Mouse (Mus musculus) heart, adult 9 months (tissue): Measurements from ENCODE around the gene Ankle1.
"Not testable (repeated sequence)": the region's sequence is repeated elsewhere in the genome, so short reads cannot be mapped to it uniquely, and the experiment has no call there.

Experiments used
- DNase-seq, 2 experiments: peaks; one replicate each; pipeline ENCODE4 v3.0.0; 2022; ENCODE audit warnings: low spot score in 2 of 2

Gene Ankle1

DNA sequence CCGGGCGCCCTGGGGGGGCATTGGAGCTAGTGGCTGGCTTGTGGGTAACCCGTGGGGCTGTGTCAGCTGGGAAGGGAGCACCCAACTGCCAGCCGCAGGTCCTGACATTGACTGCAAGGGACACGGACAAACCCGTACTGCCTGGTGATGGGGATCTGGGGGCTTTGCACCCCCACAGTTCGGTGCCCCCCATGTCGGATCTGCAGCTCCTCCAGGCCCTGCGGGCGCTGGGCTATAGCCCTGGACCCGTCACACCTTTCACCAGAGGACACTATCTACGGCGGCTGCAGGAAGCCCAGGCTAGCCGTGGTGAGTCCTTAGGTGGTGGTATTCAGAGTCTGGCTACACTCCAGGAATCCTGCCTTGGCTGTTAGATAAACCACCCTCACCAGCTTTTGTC, 1.6 kb downstream of the Ankle1 start:
- DNase-seq: no peak

DNA sequence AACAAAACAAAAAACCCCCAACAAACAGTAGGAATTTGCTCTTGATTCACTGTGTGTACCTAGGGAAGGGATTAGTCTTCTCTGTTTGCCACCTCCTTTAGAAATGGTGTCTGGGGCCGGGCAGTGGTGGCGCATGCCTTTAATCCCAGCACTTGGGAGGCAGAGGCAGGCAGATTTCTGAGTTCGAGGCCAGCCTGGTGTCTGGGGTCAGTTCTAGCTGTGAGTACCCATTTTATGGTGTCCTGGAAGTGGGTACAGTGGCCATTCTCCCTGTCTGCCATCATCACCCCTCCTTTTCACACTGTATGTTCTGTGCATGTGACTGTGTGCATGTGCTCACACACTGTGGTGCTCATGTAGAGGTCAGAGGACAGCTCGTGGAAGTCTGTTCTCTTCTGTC, 2.4 kb downstream of the Ankle1 start:
- DNase-seq: no peak

DNA sequence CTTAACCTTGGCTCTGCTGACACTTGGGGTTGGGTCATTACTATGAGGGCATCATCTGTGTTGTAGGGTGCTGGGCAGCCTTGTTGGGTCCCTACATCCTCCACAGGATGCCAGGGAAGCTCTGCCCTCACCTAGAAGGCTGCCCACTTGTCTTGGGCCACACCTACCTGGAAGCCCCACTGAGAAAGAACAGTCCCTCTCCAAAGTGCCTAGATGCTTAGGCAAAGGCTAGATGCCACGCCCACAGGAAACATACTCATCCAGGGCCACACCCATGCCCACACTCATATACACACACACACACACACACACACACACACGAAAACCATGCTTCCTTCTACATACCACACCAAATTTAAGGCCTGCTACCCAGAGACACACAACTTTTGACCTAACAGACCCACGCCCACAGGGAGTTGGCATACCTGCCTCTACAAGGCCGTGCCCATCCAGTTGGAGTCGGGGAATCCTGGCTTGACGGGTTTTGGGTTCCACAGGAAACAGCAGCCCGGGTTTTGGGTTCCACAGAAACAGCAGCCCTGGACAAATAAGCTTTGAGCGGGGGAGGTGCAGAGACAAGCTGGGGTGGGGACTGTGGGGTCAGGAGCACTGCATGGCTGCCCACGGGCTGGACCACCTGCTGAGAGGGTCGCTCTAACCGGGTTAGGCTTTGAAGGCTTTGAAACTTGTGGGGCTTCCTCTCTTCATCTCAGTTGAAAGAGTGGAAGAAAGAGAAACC, 5.9 kb downstream of the Ankle1 start:
- no peak for DNase-seq

DNA sequence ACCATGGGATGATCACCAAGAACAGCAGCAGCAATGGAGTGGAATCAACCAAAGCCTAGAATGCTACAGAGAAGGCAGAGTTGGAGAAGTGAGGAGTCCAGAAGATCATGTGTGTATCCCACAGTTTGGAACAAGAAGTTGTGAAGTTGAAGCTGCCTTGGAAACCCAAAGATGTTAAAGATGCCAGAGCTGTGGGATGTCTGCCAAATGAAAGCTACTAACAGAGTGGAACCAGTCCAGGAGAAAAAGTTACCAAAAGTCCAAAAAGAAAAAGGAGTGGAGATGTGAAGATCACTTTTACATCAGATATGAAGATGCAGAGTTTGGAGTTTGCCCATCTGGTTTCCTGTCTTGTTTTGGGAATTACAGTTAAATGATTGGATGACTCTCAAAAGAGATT, 16.3 kb downstream of the Ankle1 start:
- no peak for DNase-seq

DNA sequence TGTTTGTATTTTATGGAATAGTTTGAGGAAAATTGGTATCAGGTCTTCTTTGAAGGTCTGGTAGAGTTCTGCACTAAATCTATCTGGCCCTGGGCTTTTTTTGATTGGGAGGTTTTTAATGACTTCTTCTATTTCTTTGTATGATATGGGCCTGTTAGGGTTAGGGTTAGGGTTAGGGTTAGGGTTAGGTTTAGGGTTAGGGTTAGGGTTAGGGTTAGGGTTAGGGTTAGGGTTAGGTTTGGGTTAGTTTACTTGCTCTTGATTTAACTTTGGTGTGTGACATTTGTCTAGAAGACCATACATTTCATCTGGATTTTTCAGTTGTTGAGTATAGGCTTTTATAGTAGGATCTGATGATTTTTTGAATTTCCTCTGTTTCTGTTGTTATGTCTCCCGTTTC, 27.1 kb downstream of the Ankle1 start:
- not testable (repeated sequence) for DNase-seq

DNA sequence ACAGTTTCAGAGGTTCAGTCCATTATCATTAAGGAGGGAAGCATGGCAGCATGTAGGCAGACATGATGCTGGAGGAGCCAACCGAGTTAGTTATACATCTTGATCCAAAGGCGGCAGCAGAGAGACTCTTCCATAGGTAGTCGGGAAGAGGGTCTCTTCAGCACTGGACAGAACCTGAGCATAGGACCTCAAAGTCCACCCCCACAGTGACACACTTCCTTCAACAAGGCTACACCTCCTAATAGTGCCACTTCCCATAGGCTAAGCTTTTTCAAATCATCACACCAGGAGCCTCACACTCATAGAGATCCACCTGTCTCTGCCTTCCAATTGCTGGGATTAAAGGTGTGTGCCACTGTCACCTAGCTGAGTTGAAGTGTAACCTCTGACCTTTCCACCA, 31.2 kb downstream of the Ankle1 start:
- DNase-seq: no peak

DNA sequence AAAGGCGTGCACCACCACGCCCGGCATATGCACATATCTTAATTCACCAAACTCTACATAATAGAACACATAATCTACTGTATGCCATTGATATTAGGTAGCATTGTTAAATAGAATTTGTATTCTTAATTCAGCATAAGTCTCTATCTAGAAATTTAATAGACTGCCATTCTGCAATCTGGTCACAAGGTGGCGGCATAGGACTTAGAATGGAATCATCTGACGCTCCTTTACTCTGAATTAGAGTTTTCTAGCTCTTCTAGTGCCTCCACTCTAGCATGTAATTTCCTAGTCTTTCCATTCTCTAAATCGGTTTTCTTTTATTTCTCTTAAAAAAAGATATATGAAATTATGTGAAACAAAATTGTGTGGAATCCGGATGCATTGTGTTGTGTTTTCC, 35.6 kb downstream of the Ankle1 start:
- peak in 1 of 2 experiments; percentile 17 for DNase-seq

DNA sequence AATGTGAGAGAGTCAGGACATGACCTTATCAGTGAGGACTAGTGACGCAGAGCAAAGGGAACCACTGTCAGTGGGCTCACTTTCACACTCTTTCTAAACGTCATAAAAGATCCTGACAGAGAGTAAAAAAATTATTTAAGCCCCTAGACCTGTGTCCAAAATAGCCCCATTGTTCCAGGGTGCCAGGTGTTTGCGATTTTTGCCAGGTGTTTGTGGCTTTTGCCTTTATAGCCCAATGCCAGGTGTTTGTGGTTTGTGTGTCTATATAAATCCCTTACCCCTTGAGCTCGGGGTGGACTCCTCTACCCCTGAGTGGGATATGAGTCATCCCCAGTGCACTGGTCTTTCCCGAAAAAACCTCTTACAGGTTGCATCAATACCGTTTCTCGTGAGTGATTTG, 39.3 kb downstream of the Ankle1 start:
- DNase-seq: no peak

DNA sequence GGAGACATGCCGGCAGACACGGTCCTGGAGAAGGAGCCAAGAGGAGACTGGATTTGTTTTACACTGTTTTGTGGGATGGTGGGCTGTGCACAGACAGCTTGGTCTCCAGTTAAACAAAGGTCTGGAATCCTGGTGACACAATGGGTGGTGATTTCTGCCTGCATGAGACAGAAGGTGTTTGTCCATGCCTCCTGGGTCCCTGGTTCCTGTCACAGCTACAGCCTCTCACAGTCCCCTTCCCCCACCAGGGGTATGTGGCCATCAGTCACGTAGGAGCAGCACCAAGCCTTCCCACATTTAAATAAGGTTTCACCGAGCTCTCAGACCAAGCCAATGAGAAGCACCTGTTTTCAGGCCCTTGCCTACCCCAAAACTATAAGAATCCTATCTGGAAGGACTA, 45.5 kb downstream of the Ankle1 start:
- no peak for DNase-seq

DNA sequence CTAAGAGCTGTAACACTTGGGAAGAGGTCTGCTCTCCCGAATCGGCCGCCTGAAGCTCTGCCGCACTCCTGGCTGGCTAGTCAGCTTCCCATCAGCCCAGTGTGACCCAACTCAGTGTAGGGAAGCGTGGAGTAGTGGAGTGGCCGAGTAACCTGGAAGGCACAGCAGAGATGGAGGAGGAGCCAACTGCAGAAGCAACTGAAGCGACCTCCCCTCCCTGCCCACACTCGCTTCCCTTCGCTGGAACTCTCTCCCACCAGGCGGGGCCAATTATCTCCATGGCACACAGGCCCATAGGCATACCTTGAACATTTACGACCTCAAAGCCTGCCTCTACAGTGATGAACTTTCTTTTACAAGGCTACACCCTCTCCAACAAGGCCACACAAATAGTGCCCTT, 46.0 kb downstream of the Ankle1 start:
- DNase-seq: no peak

DNA sequence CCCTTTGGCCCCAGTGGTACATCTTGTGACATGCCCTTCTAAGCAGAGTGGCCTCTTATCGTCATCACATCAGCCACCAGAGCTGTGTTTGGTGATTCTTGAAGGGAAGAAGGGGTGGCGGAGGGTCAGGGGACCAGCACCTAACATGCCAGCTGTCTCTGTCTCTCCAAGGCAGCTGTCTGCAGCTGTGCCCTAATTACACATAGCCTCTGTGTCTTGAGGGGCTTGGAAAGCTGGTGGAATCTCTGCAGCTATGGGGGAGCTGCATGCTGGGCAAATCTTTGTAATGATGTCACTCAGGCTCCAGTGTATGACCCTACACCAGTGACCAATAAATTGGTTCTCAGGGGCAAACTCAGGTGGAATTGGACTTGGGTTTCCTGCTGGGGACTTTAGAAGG, 46.9 kb downstream of the Ankle1 start:
- no peak for DNase-seq

DNA sequence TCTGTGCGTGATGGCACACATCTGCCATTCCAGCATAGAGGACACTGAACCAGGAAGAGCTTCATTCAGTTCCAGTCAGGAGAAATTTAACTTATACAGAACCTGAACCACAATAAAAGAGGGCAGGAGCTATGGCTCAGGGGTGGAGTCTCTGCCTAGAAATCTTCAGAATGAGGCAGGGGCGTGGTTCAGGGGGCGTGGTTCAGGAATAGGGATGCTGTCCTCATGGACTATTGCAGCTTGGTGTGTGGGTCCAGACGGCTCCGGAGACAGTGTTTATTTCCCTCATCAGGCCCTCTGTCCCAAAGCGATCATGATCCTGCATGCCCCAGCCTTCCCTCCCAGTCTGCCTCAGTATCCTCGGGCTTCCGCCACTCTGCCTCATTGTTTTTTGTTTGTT, 48.9 kb downstream of the Ankle1 start:
- DNase-seq: no peak

DNA sequence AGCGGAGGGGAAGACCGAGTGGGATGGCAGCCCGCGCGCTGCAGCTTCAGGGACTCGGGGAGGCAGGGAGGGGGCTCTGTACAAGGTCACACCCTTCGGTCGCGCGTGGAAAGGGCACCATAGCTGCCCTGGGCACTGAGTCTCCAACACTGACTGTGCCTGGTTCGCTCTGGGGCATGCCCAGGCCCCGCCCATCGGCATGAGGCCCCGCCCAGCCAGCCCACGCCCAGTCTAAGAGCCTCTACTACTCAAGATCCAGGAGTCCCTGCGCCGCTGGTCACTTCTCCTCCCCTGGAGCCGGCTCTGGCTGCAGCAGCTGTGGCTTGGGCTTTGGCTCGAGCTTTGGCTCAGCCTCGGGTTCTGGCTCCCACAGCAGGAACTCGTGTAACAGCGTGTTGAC, 51.1 kb downstream of the Ankle1 start:
- no peak for DNase-seq

DNA sequence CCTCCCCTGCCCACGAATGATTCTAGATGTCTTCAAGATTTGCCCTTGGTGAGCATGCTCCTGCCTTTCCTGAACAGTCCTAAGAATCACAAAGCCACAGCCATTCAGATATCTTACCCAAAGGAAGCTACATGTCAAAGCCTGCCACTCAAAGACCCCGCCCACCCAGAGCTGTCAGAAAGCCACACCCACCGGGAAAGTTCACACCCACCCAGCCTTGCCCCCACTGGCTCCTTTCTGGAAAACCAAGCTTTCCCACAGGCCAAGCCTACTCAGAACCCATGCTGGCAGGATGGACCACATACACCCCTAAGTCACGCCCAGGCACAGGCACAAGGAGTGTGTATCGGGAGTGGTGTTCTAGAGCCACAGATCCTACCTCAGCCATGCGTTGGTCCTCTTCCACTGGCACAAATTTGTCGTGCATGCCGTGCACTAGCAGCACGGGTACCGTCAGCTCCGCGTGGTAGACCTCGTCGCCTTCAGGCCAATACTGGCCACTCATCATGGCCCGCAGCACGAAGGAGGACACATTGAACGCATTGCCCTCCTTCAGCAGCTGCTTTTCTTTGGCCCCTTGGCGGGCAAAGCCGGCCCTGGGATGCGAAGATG, 52.0 kb downstream of the Ankle1 start:
- no peak for DNase-seq
